Mouse (Mus musculus) cortical plate, adult 2 months (tissue): ENCODE measurements around the gene Pnkd.

Source experiments
- CTCF ChIP-seq: fragments of 200-500 bp; IDR thresholded peaks from 2 replicates; pipeline ENCODE4 v1.5.1; 2011; ENCODE audit warnings: mild to moderate bottlenecking, control low read depth, low read length; ENCODE audit not compliant: insufficient read depth; ENCODE audit errors: extremely low read depth
- POLR2A ChIP-seq: fragments of 200-500 bp; IDR thresholded peaks from 2 replicates; pipeline ENCODE4 v1.6.1; 2011; ENCODE audit warnings: mild to moderate bottlenecking, low read length, control low read depth; ENCODE audit not compliant: insufficient read depth; ENCODE audit errors: extremely low read depth

DNA sequence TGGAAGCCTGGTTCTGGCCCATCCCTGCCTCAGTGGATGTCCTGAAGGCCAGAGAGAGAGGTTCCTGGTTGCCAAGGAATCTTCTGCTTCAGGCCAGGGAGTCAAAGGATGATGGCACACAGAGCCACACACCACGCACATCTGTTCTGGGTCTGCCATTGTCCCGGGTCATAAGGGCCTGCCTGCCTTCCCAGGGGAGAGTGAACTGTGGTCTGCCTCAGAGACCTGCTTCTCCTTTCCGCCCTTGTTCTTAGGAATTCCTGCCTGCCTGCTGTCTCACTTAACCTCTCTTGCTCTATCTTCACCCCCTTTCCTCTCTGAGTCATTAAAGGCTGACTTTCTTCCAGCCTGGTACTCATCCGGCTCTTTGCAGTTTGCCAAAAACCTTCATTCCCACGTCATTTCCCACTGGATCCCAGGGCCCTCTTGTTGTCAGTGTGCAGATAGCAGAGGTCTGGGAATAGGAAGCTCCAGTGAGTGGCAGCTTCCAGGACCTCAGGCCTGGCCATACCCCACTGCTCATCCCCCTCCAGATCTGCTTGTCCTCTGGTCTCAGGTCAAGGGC lies 67.9 kb downstream of the Pnkd start:
- TF ChIP-seq CTCF (no peak), POLR2A (no peak)
